Mouse (Mus musculus) cortical plate, adult 2 months (tissue): ENCODE measurements around the gene Cln6.
"Not testable (repeated sequence)": the region's sequence is repeated elsewhere in the genome, so short reads cannot be mapped to it uniquely, and the experiment has no call there.

Experiments
- CTCF ChIP-seq: fragments of 200-500 bp; IDR thresholded peaks from 2 replicates; pipeline ENCODE4 v1.5.1; 2011; ENCODE audit warnings: mild to moderate bottlenecking, control low read depth, low read length; ENCODE audit not compliant: insufficient read depth; ENCODE audit errors: extremely low read depth
- POLR2A ChIP-seq: fragments of 200-500 bp; IDR thresholded peaks from 2 replicates; pipeline ENCODE4 v1.6.1; 2011; ENCODE audit warnings: mild to moderate bottlenecking, low read length, control low read depth; ENCODE audit not compliant: insufficient read depth; ENCODE audit errors: extremely low read depth

- not testable (repeated sequence) for TF ChIP-seq POLR2A, CTCF
Measured at GRCm38 (mm10) chr9:62799218-62799617, 39.4 kb upstream of the Cln6 start.
